Mouse (Mus musculus): ENCODE results near the gene Dok4.
"Not testable (repeated sequence)": the region's sequence is repeated elsewhere in the genome, so short reads cannot be mapped to it uniquely, and the experiment has no call there.

The Dok4 gene

GRCm38 (mm10) chr8:94880742-94881141, 4.6 kb upstream of the Dok4 start:
- no peak for DNase-seq (ENCODE audit: low spot score in 2 of 2)

DNA sequence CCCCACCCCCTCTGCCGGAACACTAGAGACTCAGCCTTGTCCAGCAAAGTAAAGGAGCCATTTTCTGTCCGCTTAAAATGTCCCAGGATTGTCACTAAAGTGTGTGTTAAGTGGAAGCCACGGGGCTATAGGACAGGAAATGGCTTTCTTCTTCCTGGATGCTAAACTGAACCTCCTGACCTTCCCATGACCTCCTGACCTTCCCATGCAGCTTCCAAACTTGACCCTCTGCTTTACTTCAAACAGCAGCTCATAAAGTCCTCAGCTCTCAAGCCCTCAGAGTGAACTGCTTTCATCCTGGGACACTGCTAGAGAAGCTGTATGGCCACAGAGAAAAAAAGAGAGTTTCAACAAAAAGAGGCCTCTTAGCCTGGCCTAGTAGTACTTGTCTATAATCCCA, 690 bp upstream of the Dok4 start:
- DNase-seq (ENCODE audit: low spot score in 2 of 2) = no peak

- DNase-seq (ENCODE audit: low spot score in 2 of 2) = no peak
Measured at GRCm38 (mm10) chr8:94875871-94876150, 319 bp downstream of the Dok4 start.

DNA sequence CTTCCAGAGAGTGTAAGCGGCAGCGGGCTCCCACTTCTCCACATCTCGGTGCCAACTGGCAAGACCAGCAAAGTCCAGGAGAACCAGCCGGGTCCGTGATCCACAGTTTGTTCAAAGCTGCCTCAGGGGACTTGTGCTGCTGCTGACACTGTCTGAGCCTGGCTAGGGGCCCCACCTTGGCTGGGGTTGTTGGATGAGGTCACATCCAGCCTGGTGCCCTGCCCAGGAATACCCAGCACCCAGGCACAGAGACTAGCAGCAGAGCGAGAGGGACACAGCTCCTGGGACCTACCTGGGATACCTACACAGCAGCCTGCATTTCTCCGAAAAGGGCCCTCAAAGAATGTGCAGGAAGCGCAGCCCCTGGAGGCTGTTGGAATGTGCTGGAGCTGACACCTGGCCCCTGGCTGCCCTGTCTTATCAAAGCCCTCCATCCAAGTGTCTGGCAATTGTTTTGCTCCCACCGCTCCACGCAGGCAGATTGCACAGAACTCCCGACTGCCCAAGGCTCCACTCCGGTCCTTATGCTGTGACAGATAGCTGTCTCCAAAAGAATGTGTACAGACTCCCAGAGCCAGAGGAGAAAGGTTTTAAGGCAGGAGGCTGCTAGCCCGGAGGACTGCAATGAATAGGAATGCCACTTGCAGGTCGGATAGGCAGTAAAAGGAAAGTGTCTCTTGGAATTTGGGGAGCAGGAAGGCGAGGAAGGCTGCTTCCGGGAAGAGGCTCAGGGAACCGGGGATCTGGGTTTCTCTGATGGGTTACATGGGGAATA, 847 bp downstream of the Dok4 start:
- no peak for DNase-seq (ENCODE audit: low spot score in 2 of 2)

DNA sequence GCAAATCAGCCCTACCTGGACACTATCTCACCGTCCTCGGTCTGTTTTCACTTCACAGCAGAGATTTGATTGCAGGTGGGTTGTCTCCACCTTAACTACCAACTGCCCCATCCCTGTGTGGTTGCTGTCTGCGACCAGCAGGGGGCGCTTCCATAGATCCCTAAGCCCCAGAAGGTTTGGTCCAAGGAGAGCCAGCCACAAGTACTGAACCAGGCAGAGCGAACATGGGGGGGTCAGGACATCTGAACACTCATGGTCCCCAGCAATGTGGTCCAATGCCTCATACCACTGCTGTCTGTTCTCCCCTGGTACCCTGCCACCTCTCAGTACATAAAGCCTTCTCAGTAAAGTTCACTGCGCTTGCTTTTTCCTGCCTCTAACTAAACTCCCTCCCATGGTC, 1.8 kb downstream of the Dok4 start:
- DNase-seq (ENCODE audit: low spot score in 2 of 2) = peak; percentile 25 to 69

GRCm38 (mm10) chr8:94872576-94872975, 3.6 kb downstream of the Dok4 start:
- no peak for DNase-seq (ENCODE audit: low spot score in 2 of 2)

DNA sequence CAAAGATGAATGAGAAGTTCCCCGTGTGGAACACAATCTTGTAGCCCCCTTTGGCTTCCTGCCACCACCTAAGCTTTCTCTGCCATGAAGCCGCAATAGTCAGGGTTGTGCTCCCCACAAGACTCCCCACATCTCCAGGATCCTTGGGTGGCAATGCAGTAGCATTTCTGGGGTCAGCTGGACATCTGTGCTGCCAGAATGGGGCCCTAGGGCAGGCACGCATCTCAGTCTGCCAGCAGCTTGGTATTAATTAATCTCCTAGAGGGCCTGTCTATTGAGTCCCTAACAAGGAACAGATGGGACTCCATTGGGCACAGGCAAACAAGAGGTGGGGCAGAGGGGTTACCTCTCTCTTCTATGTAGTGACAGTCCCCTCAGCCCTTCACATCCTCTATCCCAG, 4.0 kb downstream of the Dok4 start:
- DNase-seq (ENCODE audit: low spot score in 2 of 2) = no peak

GRCm38 (mm10) chr8:94871108-94871894, 4.8 kb downstream of the Dok4 start:
- no peak for DNase-seq (ENCODE audit: low spot score in 2 of 2)

DNA sequence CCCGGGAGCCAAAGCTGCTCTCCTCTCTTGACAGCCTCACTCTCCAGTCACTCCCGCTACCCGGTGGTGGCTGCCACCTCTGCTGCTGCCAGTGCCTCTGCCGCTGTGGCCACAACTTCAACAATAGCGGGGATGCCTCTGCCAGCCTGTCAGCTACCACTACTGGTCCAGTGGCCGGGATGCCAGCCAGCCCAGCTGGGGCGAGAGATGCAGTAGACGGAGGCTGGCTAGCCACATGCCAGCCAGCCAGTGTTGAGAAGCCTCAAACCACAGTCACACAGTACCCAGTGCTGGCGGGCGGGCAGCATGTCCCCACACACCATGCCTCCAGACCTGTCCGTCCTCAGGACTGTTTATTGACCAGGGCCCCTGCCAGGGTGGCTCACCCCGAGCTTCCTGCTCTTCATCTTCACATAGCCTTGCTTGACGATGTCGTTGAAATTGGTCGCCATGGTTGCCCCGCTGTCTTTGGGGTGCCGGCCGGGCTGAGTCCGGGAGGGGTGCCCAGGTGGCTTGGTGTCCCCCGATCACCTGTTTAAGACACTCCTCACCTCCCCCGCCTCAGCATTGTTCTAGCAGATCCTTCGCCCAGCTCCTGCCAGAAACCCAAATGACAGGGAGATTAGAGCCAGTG, 5.5 kb downstream of the Dok4 start:
- no peak for DNase-seq (ENCODE audit: low spot score in 2 of 2)

DNA sequence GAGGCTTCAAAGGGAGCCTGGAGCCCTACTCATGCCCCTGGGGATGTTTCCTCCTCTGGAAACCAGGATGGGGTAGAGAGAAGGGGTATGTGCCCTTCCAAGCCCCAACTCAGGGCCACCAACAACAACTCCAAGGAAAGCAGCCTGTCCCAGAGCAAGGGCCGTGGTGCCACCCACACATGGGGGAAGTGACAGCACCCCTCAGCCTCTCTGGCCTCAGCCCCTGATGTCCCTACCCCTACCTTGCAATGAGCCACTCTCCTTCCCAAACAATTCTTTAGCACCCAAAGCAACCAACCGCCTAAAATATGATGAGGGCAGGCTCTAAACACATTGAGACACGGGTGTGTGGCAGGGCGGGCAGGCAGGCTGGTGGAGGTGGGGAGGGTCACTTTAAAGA, 6.1 kb downstream of the Dok4 start:
- DNase-seq (ENCODE audit: low spot score in 2 of 2) = no peak

- DNase-seq (ENCODE audit: low spot score in 2 of 2) = no peak
Measured at GRCm38 (mm10) chr8:94869146-94869545, 7.0 kb downstream of the Dok4 start.

DNA sequence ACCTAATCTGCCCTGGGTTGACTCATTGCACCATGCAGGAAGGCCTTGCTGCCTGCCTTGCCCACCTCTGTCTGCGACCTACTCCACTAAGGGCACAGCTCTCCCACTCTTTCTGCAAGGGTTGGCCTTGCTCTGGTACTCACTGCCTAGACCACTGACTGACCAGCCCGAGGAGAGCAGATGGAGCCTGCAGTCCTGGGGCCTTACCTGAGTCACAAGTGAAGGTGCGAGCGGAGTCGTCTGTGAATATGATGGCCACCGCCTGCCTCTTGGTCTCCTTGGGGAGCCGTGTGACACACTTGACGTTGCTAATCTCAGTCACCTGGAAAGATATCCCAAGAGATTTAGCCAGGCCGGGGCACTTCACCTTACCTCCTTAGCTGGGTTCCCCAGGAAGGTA, 9.2 kb downstream of the Dok4 start:
- no peak for DNase-seq (ENCODE audit: low spot score in 2 of 2)

GRCm38 (mm10) chr8:94865292-94865691, 10.8 kb downstream of the Dok4 start:
- no peak for DNase-seq (ENCODE audit: low spot score in 2 of 2)

- no peak for DNase-seq (ENCODE audit: low spot score in 2 of 2)
Measured at GRCm38 (mm10) chr8:94863897-94864673, 12.0 kb downstream of the Dok4 start.

GRCm38 (mm10) chr8:94862487-94863220, 13.5 kb downstream of the Dok4 start:
- no peak for DNase-seq (ENCODE audit: low spot score in 2 of 2)

DNA sequence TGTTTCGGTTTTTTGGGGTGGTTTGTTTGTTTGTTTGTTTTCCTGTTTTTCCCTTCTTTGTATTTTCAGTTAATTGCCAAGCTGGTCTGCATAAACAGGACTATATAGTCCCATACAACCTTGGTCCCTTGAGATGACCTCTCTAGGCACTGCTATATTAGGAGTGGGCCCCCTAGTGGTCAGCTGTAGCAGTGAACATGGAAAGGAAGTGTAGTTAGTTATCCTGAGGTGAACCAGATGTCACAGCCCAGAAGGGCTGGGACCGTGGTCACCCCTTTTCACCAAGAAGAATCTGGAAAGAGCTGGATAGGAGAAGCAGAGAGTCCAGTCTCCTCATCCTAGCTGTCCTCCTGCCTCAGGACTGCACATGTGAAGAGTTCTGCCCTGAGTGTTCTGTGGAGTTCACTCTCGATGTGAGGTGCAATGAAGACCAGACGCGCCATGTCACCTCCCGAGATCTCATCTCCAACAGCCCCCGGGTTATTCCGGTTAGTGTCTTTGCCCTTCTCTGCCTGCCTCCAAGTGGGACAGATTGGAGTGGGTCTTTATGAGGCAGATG, 14.7 kb downstream of the Dok4 start:
- peak; percentile 33 to 70 for DNase-seq (ENCODE audit: low spot score in 2 of 2)

GRCm38 (mm10) chr8:94857346-94858173, 18.6 kb downstream of the Dok4 start, which contains the start of gene Polr2c:
Polr2c (plus strand) TSS chr8:94857450.
- peak; percentile 78 to 95 for DNase-seq (ENCODE audit: low spot score in 2 of 2)

- DNase-seq (ENCODE audit: low spot score in 2 of 2) = no peak
Measured at GRCm38 (mm10) chr8:94857011-94857345, 19.2 kb downstream of the Dok4 start.

GRCm38 (mm10) chr8:94854761-94855160, 21.4 kb downstream of the Dok4 start:
- not testable (repeated sequence) for DNase-seq (ENCODE audit: low spot score in 2 of 2)

DNA sequence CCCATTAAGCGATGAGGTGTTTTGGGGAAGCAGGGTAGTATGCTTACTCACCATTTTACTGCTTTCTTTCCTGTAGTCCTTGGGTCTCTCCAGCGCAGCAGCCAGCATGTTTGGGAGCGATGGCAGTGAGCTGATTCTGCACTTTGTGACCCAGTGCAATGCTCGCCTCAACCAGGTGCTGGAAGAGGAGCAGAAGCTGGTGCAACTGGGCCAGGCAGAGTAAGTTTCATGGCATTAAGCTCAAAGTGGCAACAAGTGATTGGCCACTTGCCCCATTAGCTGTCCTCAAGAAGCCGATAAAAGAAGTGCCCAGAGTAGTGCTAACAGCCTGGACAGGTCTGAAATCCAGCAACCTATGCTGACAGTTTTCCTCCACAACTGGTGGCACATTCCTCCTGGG, 26.1 kb downstream of the Dok4 start:
- no peak for DNase-seq (ENCODE audit: low spot score in 2 of 2)

Data from thymus, postnatal 10 days (tissue).